Comparison of ENCODE assay signal across 11 mouse cellular contexts in genomic region chr6:85371859-85372405, GRCm38 (mm10). TPM values are rescaled to one million over a fixed set of nuclear protein-coding genes. Genes with fewer than 3 reads are reported as not detected.
A peak's percentile ranks its signal among the peaks of the same experiment; 100 is the strongest.
DNase-seq lines count a peak whose midpoint lies in the region; ATAC-seq and TF ChIP-seq lines count a peak whose summit lies in the region.
"Had no signal": no experiment of that assay in that cellular context is flagged by ENCODE, and none has a peak within 500 bp of the region (broad histone marks: within the 10 kb centered on the region; RNA-seq: fewer than 3 reads in every experiment).

No protein-coding gene starts in this region.

- no peaks in the 10 kb centered on the region for H3K27me3 ChIP-seq in hindbrain, embryonic 15.5 days
- H3K27me3 ChIP-seq in hindbrain, embryonic 12.5 days, result peaks cover 14% of the 10 kb centered on the region; the same call in 1 of the 2 replicates
- H3K27me3 ChIP-seq in forebrain, postnatal 0 days (ENCODE audit: insufficient read depth, low read length), result no peaks in the 10 kb centered on the region
- no peaks in the 10 kb centered on the region for H3K27me3 ChIP-seq in midbrain, embryonic 13.5 days
- H3K27me3 ChIP-seq in liver, embryonic 12.5 days (replicated peaks), result peaks cover 28% of the 10 kb centered on the region

- 84% methylated on average over 6 of the region's 6 CpGs for WGBS in hindbrain, embryonic 15.5 days
- 87% methylated on average over 6 of the region's 6 CpGs for WGBS in hindbrain, embryonic 12.5 days
- 78% methylated on average over 6 of the region's 6 CpGs for WGBS in forebrain, postnatal 0 days
- WGBS in midbrain, embryonic 13.5 days, result 87% methylated on average over 6 of the region's 6 CpGs
- 83% methylated on average over 6 of the region's 6 CpGs for WGBS in liver, embryonic 12.5 days (ENCODE audit: insufficient replicate concordance)

- H3K9me3 ChIP-seq in hindbrain, embryonic 15.5 days, result no peaks in the 10 kb centered on the region
- H3K9me3 ChIP-seq in hindbrain, embryonic 12.5 days (replicated peaks), result no peaks in the 10 kb centered on the region
- no peaks in the 10 kb centered on the region for H3K9me3 ChIP-seq in forebrain, postnatal 0 days (ENCODE audit: low read length)
- H3K9me3 ChIP-seq in midbrain, embryonic 13.5 days, result no peaks in the 10 kb centered on the region
- no peaks in the 10 kb centered on the region for H3K9me3 ChIP-seq in liver, embryonic 12.5 days (replicated peaks)
- H3K9me3 ChIP-seq: G1E; liver, embryonic 13.5 days had no signal

- H3K27ac ChIP-seq in hindbrain, embryonic 15.5 days (replicated peaks), result no peak overlapping the region
- H3K27ac ChIP-seq in hindbrain, embryonic 12.5 days, result no peak overlapping the region
- H3K27ac ChIP-seq in cortical plate, adult 2 months (ENCODE audit: insufficient read depth, low read length), result 0 out of 2 replicates have a peak overlapping the region, but pooled peaks have one; percentile 2
- H3K27ac ChIP-seq in forebrain, postnatal 0 days (ENCODE audit: low read depth, low read length), result no peak overlapping the region
- H3K27ac ChIP-seq in midbrain, embryonic 13.5 days, result no peak overlapping the region
- H3K27ac ChIP-seq in liver, embryonic 12.5 days, result no peak overlapping the region
- H3K27ac ChIP-seq: liver, embryonic 13.5 days had no signal

- ATAC-seq in hindbrain, embryonic 15.5 days (ENCODE audit: low FRiP score, low read depth), result no peak
- ATAC-seq in hindbrain, embryonic 12.5 days (ENCODE audit: low FRiP score), result no peak
- ATAC-seq in forebrain, postnatal 0 days, result no peak
- ATAC-seq in midbrain, embryonic 13.5 days, result no peak
- no peak for ATAC-seq in liver, embryonic 12.5 days

- no peak for DNase-seq in forebrain, postnatal 0 days
- DNase-seq in ovary, postnatal 36 days (ENCODE audit: low spot score), result no peak
- DNase-seq: adrenal gland, adult 8-10 months; liver, embryonic 13.5 days had no signal

- peaks cover 51% of the 10 kb centered on the region for H3K4me1 ChIP-seq in hindbrain, embryonic 15.5 days (replicated peaks)
- H3K4me1 ChIP-seq in hindbrain, embryonic 12.5 days, result peaks cover 27% of the 10 kb centered on the region
- H3K4me1 ChIP-seq in cortical plate, adult 2 months (ENCODE audit: control insufficient read depth, insufficient read depth, low read length), result peaks cover 10% of the 10 kb centered on the region
- H3K4me1 ChIP-seq in forebrain, postnatal 0 days (ENCODE audit: insufficient read depth), result peaks cover 19% of the 10 kb centered on the region
- H3K4me1 ChIP-seq in midbrain, embryonic 13.5 days (replicated peaks), result peaks cover 30% of the 10 kb centered on the region
- H3K4me1 ChIP-seq in liver, embryonic 12.5 days, result peaks cover 49% of the 10 kb centered on the region

- H3K9ac ChIP-seq in hindbrain, embryonic 15.5 days, result no peak overlapping the region
- H3K9ac ChIP-seq in hindbrain, embryonic 12.5 days, result no peak overlapping the region
- H3K9ac ChIP-seq in forebrain, postnatal 0 days, result 0 out of 2 replicates have a peak overlapping the region, but pooled peaks have one; percentile 18
- no peak overlapping the region for H3K9ac ChIP-seq in midbrain, embryonic 13.5 days (replicated peaks)
- no peak overlapping the region for H3K9ac ChIP-seq in liver, embryonic 12.5 days
- H3K9ac ChIP-seq: liver, embryonic 13.5 days had no signal

- TF ChIP-seq CTCF in cortical plate, adult 2 months (IDR thresholded peaks at IDR 0.05; ENCODE audit: extremely low read depth, insufficient read depth, low read length), result no peak
- no peak for TF ChIP-seq CTCF in forebrain, postnatal 0 days (IDR thresholded peaks at IDR 0.05; ENCODE audit: low read depth)

- H3K4me2 ChIP-seq in hindbrain, embryonic 15.5 days, result peak overlapping the region; percentile 75
- no peak overlapping the region for H3K4me2 ChIP-seq in hindbrain, embryonic 12.5 days (replicated peaks)
- H3K4me2 ChIP-seq in forebrain, postnatal 0 days (ENCODE audit: low read depth), result peak overlapping the region; percentile 87
- peak overlapping the region; percentile 63 for H3K4me2 ChIP-seq in midbrain, embryonic 13.5 days (replicated peaks)
- no peak overlapping the region for H3K4me2 ChIP-seq in liver, embryonic 12.5 days
- H3K4me2 ChIP-seq: liver, embryonic 13.5 days had no signal

- no peak overlapping the region for H3K4me3 ChIP-seq in hindbrain, embryonic 15.5 days
- no peak overlapping the region for H3K4me3 ChIP-seq in hindbrain, embryonic 12.5 days
- peak overlapping the region; percentile 51; the same call in 1 of the 2 replicates for H3K4me3 ChIP-seq in cortical plate, adult 2 months (ENCODE audit: insufficient read depth, low read length)
- no peak overlapping the region for H3K4me3 ChIP-seq in forebrain, postnatal 0 days (ENCODE audit: low read depth, low read length)
- H3K4me3 ChIP-seq in midbrain, embryonic 13.5 days (replicated peaks), result no peak overlapping the region
- no peak overlapping the region for H3K4me3 ChIP-seq in liver, embryonic 12.5 days
- H3K4me3 ChIP-seq: liver, embryonic 13.5 days had no signal

- no peaks in the 10 kb centered on the region for H3K36me3 ChIP-seq in hindbrain, embryonic 15.5 days
- no peaks in the 10 kb centered on the region for H3K36me3 ChIP-seq in hindbrain, embryonic 12.5 days
- no peaks in the 10 kb centered on the region for H3K36me3 ChIP-seq in forebrain, postnatal 0 days (ENCODE audit: insufficient read depth)
- no peaks in the 10 kb centered on the region for H3K36me3 ChIP-seq in midbrain, embryonic 13.5 days
- H3K36me3 ChIP-seq in liver, embryonic 12.5 days, result no peaks in the 10 kb centered on the region
- H3K36me3 ChIP-seq: G1E; liver, embryonic 13.5 days had no signal

- no peak for TF ChIP-seq POLR2A in cortical plate, adult 2 months (IDR thresholded peaks at IDR 0.05; ENCODE audit: extremely low read depth, insufficient read depth, low read length)

RNA-seq across cellular contexts. Expression of gene Rab11fip5, which starts 2.5 kb away (rescaled TPM):
- polyA plus RNA-seq in hindbrain, embryonic 15.5 days (2015; fragmentation: Nextera tagmentation; extraction: Ambion mirVana), result 24.2 and 24.4 TPM in 2 replicates
- polyA plus RNA-seq in hindbrain, embryonic 12.5 days (2016; fragmentation: Nextera tagmentation; extraction: Ambion mirVana), result 10.6 and 12.1 TPM in 2 replicates
- 46.6 and 48.5 TPM in 2 replicates for polyA plus RNA-seq in cortical plate, adult 2 months (2012; rRNA removed)
- 31.8 and 41.2 TPM in 2 replicates for total RNA-seq in forebrain, postnatal 0 days (2014; rRNA removed)
- 17.2 and 19.8 TPM in 2 replicates for polyA plus RNA-seq in forebrain, postnatal 0 days (2015; fragmentation: Nextera tagmentation; extraction: Ambion mirVana)
- 12.2 and 12.4 TPM in 2 replicates for polyA plus RNA-seq in midbrain, embryonic 13.5 days (2015; fragmentation: Nextera tagmentation; extraction: Ambion mirVana)
- 0.68 and 0.79 TPM in 2 replicates for polyA plus RNA-seq in liver, embryonic 12.5 days (2016; fragmentation: Nextera tagmentation; extraction: Ambion mirVana)
- polyA plus RNA-seq: G1E had no signal

RNA-seq across cellular contexts. Expression of gene Sfxn5, which starts 38.7 kb away (rescaled TPM):
- 41.4 and 43.1 TPM in 2 replicates for polyA plus RNA-seq in hindbrain, embryonic 15.5 days (2015; fragmentation: Nextera tagmentation; extraction: Ambion mirVana)
- 6.8 and 10.0 TPM in 2 replicates for polyA plus RNA-seq in hindbrain, embryonic 12.5 days (2016; fragmentation: Nextera tagmentation; extraction: Ambion mirVana)
- polyA plus RNA-seq in cortical plate, adult 2 months (2012; rRNA removed), result 163 and 164 TPM in 2 replicates
- total RNA-seq in forebrain, postnatal 0 days (2014; rRNA removed), result 49.9 and 55.6 TPM in 2 replicates
- polyA plus RNA-seq in forebrain, postnatal 0 days (2015; fragmentation: Nextera tagmentation; extraction: Ambion mirVana), result 39.1 and 49.1 TPM in 2 replicates
- polyA plus RNA-seq in midbrain, embryonic 13.5 days (2015; fragmentation: Nextera tagmentation; extraction: Ambion mirVana), result 12.6 and 13.4 TPM in 2 replicates
- polyA plus RNA-seq in liver, embryonic 12.5 days (2016; fragmentation: Nextera tagmentation; extraction: Ambion mirVana), result 2.6 and 3.1 TPM in 2 replicates

RNA-seq across cellular contexts. Expression of gene Noto, which starts 51.8 kb away (rescaled TPM):
- not detected in 2 replicates for polyA plus RNA-seq in hindbrain, embryonic 15.5 days (2015; fragmentation: Nextera tagmentation; extraction: Ambion mirVana)
- polyA plus RNA-seq in hindbrain, embryonic 12.5 days (2016; fragmentation: Nextera tagmentation; extraction: Ambion mirVana), result not detected in 2 replicates
- not detected in 2 replicates for polyA plus RNA-seq in cortical plate, adult 2 months (2012; rRNA removed)
- not detected in 2 replicates for total RNA-seq in forebrain, postnatal 0 days (2014; rRNA removed)
- not detected in 2 replicates for polyA plus RNA-seq in forebrain, postnatal 0 days (2015; fragmentation: Nextera tagmentation; extraction: Ambion mirVana)
- polyA plus RNA-seq in midbrain, embryonic 13.5 days (2015; fragmentation: Nextera tagmentation; extraction: Ambion mirVana), result not detected in 2 replicates
- not detected in 2 replicates for polyA plus RNA-seq in liver, embryonic 12.5 days (2016; fragmentation: Nextera tagmentation; extraction: Ambion mirVana)
- total RNA-seq: adrenal gland, adult 8-10 months had no signal
- polyA plus RNA-seq: G1E; liver, embryonic 13.5 days; thymus, postnatal 0 days had no signal

RNA-seq across cellular contexts. Expression of gene Smyd5, which starts 59.9 kb away (rescaled TPM):
- 69.0 and 79.1 TPM in 2 replicates for polyA plus RNA-seq in hindbrain, embryonic 15.5 days (2015; fragmentation: Nextera tagmentation; extraction: Ambion mirVana)
- 59.5 and 59.8 TPM in 2 replicates for polyA plus RNA-seq in hindbrain, embryonic 12.5 days (2016; fragmentation: Nextera tagmentation; extraction: Ambion mirVana)
- polyA plus RNA-seq in cortical plate, adult 2 months (2012; rRNA removed), result 66.9 and 79.9 TPM in 2 replicates
- total RNA-seq in forebrain, postnatal 0 days (2014; rRNA removed), result 63.2 and 65.8 TPM in 2 replicates
- 49.3 and 61.7 TPM in 2 replicates for polyA plus RNA-seq in forebrain, postnatal 0 days (2015; fragmentation: Nextera tagmentation; extraction: Ambion mirVana)
- polyA plus RNA-seq in midbrain, embryonic 13.5 days (2015; fragmentation: Nextera tagmentation; extraction: Ambion mirVana), result 51.2 and 51.5 TPM in 2 replicates
- 41.6 and 45.4 TPM in 2 replicates for polyA plus RNA-seq in liver, embryonic 12.5 days (2016; fragmentation: Nextera tagmentation; extraction: Ambion mirVana)

Comparison
In these comparisons a context has a peak if more than half of its experiments do, and no peak if none do; other contexts are left out.
1. H3K4me2 ChIP-seq: peak in hindbrain, embryonic 15.5 days (single experiment), forebrain, postnatal 0 days (single experiment) and midbrain, embryonic 13.5 days (single experiment); none in hindbrain, embryonic 12.5 days (single experiment) and liver, embryonic 12.5 days (single experiment).